In genomic region chr3:113634220-113634619, GRCm38 (mm10) we compare ENCODE assay signal across 16 mouse cellular contexts.
"Had no signal": no experiment of that assay in that cellular context is flagged by ENCODE, and none has a peak within 500 bp of the region (broad histone marks: within the 10 kb centered on the region; RNA-seq: fewer than 3 reads in every experiment).

No protein-coding gene starts in this region.

- H3K4me2 ChIP-seq: neural tube, embryonic 13.5 days; neural tube, embryonic 15.5 days; stomach, embryonic 15.5 days had no signal

- H3K36me3 ChIP-seq: neural tube, embryonic 13.5 days; neural tube, embryonic 15.5 days; stomach, embryonic 15.5 days had no signal

- H3K27me3 ChIP-seq: neural tube, embryonic 13.5 days; neural tube, embryonic 15.5 days; stomach, embryonic 15.5 days had no signal

- H3K9me3 ChIP-seq: neural tube, embryonic 13.5 days; neural tube, embryonic 15.5 days; stomach, embryonic 15.5 days had no signal

- H3K9ac ChIP-seq: neural tube, embryonic 13.5 days; neural tube, embryonic 15.5 days; stomach, embryonic 15.5 days had no signal

- H3K4me3 ChIP-seq: neural tube, embryonic 13.5 days; neural tube, embryonic 15.5 days; stomach, embryonic 15.5 days had no signal

- H3K27ac ChIP-seq: neural tube, embryonic 13.5 days; neural tube, embryonic 15.5 days; stomach, embryonic 15.5 days; stomach, postnatal 0 days had no signal

- DNase-seq: retina, postnatal 1 day; right cerebral cortex, adult 18-20 months; right cerebral cortex, postnatal 14 days; right cerebral cortex, postnatal 25 days; right cerebral cortex, postnatal 4 days; spleen, adult 18-20 months; thymus, adult 18-20 months; thymus, adult 2 months; thymus, postnatal 14 days; thymus, postnatal 25 days; thymus, postnatal 36 days; thymus, postnatal 4 days had no signal
